Mouse (Mus musculus) heart, embryonic 11.5 days (tissue): ENCODE results near the gene Nsg1. TPM values are rescaled to one million over a fixed set of nuclear protein-coding genes. Genes with fewer than 3 reads are reported as not detected.

Experiments used
- ATAC-seq: fragments of 200-750 bp; cut with Nextera tagmentation; replicated peaks from 2 replicates; pipeline ENCODE4 v1.8.0; 2017; ENCODE audit warnings: moderate library complexity; ENCODE audit not compliant: insufficient number of reproducible peaks, low FRiP score, low TSS enrichment
- H3K27ac ChIP-seq: fragments of 300-500 bp; sonication (generic); 2 replicates; pipeline ENCODE4 v1.5.1; 2014; ENCODE audit warnings: mild to moderate bottlenecking, low read depth, low read length
- H3K27me3 ChIP-seq: fragments of 300-500 bp; sonication (generic); 2 replicates; pipeline ENCODE4 v1.6.1; 2014; ENCODE audit warnings: mild to moderate bottlenecking, low read length, mixed read lengths; ENCODE audit not compliant: control insufficient read depth, insufficient read depth
- H3K36me3 ChIP-seq: fragments of 300-500 bp; sonication (generic); 2 replicates; pipeline ENCODE4 v1.6.1; 2014; ENCODE audit warnings: mild to moderate bottlenecking, low read length, moderate library complexity, mixed read lengths; ENCODE audit not compliant: control insufficient read depth, insufficient read depth
- H3K4me1 ChIP-seq: fragments of 300-500 bp; sonication (generic); 2 replicates; pipeline ENCODE4 v1.6.1; 2014; ENCODE audit warnings: low read length; ENCODE audit not compliant: control insufficient read depth, insufficient read depth
- H3K4me2 ChIP-seq: fragments of 300-500 bp; sonication (generic); 2 replicates; pipeline ENCODE4 v1.6.1; 2014; ENCODE audit warnings: mild to moderate bottlenecking, moderate library complexity
- H3K4me3 ChIP-seq: fragments of 300-500 bp; sonication (generic); 2 replicates; pipeline ENCODE4 v1.5.1; 2014; ENCODE audit warnings: low read depth, low read length
- H3K9ac ChIP-seq: fragments of 300-500 bp; sonication (generic); 2 replicates; pipeline ENCODE4 v1.6.1; 2014; ENCODE audit warnings: mild to moderate bottlenecking, low read depth, low read length, moderate library complexity
- H3K9me3 ChIP-seq: fragments of 300-500 bp; sonication (generic); replicated peaks from 2 replicates; pipeline ENCODE4 v1.6.1; 2016; ENCODE audit warnings: low read length; ENCODE audit not compliant: control insufficient read depth
- WGBS: fragments of 180-500 bp; shearing (Covaris S2); extraction: QIAGEN DNeasy Blood & Tissue Kit; methylation state at CpG from one replicate; pipeline ENCODE4 v1.1.7; 2014; ENCODE audit not compliant: insufficient replicate concordance; 5-methylcytosine and 5-hydroxymethylcytosine counted together
- polyA plus RNA-seq: library from polyadenylated mRNA; unstranded; fragments of >200 nt; fragmentation: Nextera tagmentation; extraction: Ambion mirVana; gene quantifications from 2 replicates; pipeline ENCODE4 v1.2.1, GENCODE M21; 2014

Nsg1 gene
- polyA plus RNA-seq, 1 experiment from 2014 or later, result 5.3 TPM

DNA sequence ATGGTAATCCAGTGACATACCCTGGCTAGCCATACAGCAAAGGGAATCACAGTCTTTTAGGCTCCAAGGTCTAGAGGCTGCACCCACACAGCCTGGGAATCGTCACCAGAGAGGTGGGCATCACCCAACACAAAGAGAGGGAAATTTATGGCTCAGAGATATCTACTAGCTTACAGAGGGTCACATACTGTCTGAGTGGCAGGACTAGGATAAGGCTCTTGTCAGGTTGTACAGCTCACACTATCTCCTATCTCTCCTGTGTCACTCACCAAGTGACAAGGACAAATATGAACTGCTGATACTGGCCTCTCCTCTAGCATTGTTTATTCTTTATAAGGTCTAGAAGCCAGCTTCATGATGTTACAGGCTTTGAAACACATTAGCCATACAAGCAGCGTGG lies 30.4 kb downstream of the Nsg1 start:
- H3K27ac ChIP-seq, result no peak overlapping the region
- H3K4me1 ChIP-seq, result no peaks in the 10 kb centered on the region
- ATAC-seq, result no peak; the same call in 1 of the 2 replicates
- no peaks in the 10 kb centered on the region for H3K27me3 ChIP-seq
- peaks cover 7% of the 10 kb centered on the region; the same call in 1 of the 2 replicates for H3K36me3 ChIP-seq
- H3K9me3 ChIP-seq, result no peaks in the 10 kb centered on the region
- no peak overlapping the region for H3K4me3 ChIP-seq
- H3K4me2 ChIP-seq, result no peak overlapping the region
- WGBS, result 77% methylated on average over 2 of the region's 2 CpGs
- H3K9ac ChIP-seq, result no peak overlapping the region

DNA sequence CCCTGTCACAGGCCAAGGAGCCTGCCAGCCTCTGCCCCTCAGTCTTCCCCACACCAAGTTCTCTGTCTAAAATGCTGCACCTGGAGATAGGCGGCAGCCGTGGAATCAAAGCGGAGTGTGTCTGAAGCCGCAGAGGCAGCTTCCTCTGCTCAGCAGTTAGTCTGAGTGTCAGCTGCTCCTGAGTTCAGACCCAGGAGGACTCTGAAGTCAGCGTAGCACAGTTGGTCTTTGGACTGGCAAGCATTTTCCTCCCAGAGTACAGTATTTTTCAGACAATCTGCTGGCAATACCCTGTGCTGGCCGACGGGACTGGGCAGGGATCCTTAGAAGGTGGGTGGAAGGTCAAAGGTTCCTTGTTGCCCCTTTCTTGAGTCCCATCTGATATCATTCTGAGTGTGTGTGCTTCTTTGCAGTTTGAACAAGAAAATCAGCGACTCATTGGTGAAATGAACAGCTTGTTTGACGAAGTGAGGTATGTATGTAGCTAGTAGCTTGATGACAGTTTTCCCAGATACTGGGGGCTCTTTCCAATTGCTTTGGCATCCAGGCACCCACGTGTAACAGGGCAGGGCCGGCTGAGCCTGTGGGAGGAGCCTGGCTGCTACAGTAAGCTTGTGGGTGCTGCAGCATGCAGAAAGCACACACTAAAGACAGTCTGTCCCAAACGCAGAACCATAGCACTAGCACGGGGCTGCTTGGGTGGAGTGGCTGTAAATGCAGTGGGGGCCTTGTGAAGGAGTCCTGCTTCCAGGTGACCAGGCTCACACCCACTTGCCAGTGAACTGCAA lies 33.0 kb downstream of the Nsg1 start:
- Histone ChIP-seq H3K4me1 (peaks cover 6% of the 10 kb centered on the region), H3K4me3 (no peak overlapping the region), H3K36me3 (peaks cover 10% of the 10 kb centered on the region), H3K27me3 (no peaks in the 10 kb centered on the region), H3K9ac (no peak overlapping the region), H3K9me3 (no peaks in the 10 kb centered on the region), H3K27ac (no peak overlapping the region), H3K4me2 (no peak overlapping the region)
- 73% methylated on average over 13 of the region's 13 CpGs for WGBS
- ATAC-seq, result no peak

DNA sequence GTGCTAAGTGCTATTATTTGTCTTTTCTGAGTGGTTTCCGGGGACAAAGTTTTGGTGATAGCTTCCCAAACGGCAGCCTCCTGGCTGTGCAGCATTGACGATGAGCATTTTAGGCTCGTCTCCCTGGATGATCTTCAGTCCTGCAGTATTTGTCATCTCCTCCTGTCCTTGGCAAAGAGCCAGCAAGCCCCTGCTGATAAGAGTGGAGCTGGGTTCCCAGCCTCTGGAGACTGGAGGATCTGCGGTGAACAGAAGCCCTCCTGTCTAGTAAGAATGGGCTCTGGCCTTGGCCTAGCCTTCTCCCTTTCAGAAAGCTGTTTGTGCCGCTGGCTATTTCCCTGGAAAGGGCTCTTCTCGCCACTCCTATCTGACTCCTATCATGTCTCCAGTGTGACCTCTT lies 38.0 kb downstream of the Nsg1 start:
- Histone ChIP-seq H3K4me3 (no peak overlapping the region), H3K4me2 (no peak overlapping the region), H3K27me3 (no peaks in the 10 kb centered on the region), H3K4me1 (peaks cover 12% of the 10 kb centered on the region), H3K27ac (no peak overlapping the region), H3K9me3 (no peaks in the 10 kb centered on the region), H3K9ac (no peak overlapping the region), H3K36me3 (peaks cover 3% of the 10 kb centered on the region; the same call in 1 of the 2 replicates)
- WGBS, result 38% methylated on average over 7 of the region's 7 CpGs
- ATAC-seq, result no peak

DNA sequence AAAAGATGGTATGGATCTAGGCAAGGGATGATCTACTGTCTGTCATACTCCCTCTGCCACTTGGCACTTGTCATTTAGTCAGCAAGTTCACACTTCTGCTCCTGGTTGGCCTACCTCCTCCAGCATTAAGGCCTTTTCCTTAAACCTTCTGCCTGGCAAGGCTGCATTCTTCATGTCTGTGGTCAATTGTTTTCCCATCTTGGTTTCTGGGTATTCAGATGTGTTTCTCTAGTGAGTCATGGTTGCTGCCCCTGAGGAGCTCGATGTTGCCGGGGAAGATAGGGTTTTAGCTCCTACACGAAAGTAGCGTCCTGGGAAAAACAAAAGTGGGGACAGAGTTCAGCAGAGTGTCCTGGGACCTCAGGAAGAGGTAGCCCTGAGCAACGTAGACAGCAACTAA lies 40.4 kb downstream of the Nsg1 start:
- no peaks in the 10 kb centered on the region for H3K27me3 ChIP-seq
- H3K9me3 ChIP-seq, result no peaks in the 10 kb centered on the region
- H3K9ac ChIP-seq, result no peak overlapping the region
- H3K27ac ChIP-seq, result no peak overlapping the region
- 76% methylated on average over 5 of the region's 5 CpGs for WGBS
- peaks cover 12% of the 10 kb centered on the region for H3K4me1 ChIP-seq
- H3K4me2 ChIP-seq, result no peak overlapping the region
- no peak for ATAC-seq
- H3K36me3 ChIP-seq, result peaks cover 7% of the 10 kb centered on the region; the same call in 1 of the 2 replicates
- H3K4me3 ChIP-seq, result no peak overlapping the region

DNA sequence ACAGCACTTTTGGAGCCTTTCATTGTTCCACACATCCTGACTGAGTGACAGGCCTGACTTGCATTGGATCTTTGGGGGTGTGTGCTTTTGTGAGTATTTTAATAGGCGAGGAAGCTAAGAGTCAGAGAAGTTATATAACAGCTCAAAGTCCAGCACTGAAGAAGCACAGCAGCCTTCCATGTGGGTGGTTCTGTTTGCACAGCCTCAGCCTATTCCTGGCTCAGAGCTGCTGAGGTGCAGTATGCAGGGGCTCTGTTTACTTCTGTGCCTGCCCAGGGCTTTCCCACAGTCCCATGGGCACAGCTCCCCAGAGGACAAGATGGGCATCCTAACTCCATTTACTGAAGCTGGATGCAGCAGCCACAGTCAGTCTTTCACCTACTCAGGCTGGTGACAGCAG lies 42.7 kb downstream of the Nsg1 start:
- Histone ChIP-seq H3K4me2 (no peak overlapping the region), H3K27me3 (no peaks in the 10 kb centered on the region), H3K4me3 (no peak overlapping the region), H3K36me3 (peaks cover 5% of the 10 kb centered on the region; the same call in 1 of the 2 replicates), H3K4me1 (peaks cover 9% of the 10 kb centered on the region), H3K27ac (no peak overlapping the region), H3K9ac (no peak overlapping the region), H3K9me3 (no peaks in the 10 kb centered on the region)
- ATAC-seq, result no peak
- WGBS, result 76% methylated on average over 1 of the region's 1 CpGs

GRCm38 (mm10) chr5:38114526-38114925 lies 45.2 kb downstream of the Nsg1 start:
- no peak overlapping the region for H3K27ac ChIP-seq
- no peaks in the 10 kb centered on the region for H3K4me1 ChIP-seq
- no peak overlapping the region for H3K4me3 ChIP-seq
- no peaks in the 10 kb centered on the region for H3K9me3 ChIP-seq
- no peak overlapping the region for H3K4me2 ChIP-seq
- no peak for ATAC-seq
- WGBS, result 96% methylated on average over 2 of the region's 2 CpGs
- H3K27me3 ChIP-seq, result no peaks in the 10 kb centered on the region
- H3K9ac ChIP-seq, result no peak overlapping the region
- H3K36me3 ChIP-seq, result peaks cover 5% of the 10 kb centered on the region; the same call in 1 of the 2 replicates

- H3K9ac ChIP-seq, result no peak overlapping the region
- no peaks in the 10 kb centered on the region for H3K27me3 ChIP-seq
- peaks cover 7% of the 10 kb centered on the region; the same call in 1 of the 2 replicates for H3K36me3 ChIP-seq
- 87% methylated on average over 10 of the region's 10 CpGs for WGBS
- no peak overlapping the region for H3K4me3 ChIP-seq
- no peak overlapping the region for H3K27ac ChIP-seq
- H3K4me1 ChIP-seq, result no peaks in the 10 kb centered on the region
- ATAC-seq, result no peak
- H3K9me3 ChIP-seq, result no peaks in the 10 kb centered on the region
- H3K4me2 ChIP-seq, result no peak overlapping the region
Measured at GRCm38 (mm10) chr5:38106807-38107206, 52.9 kb downstream of the Nsg1 start.

DNA sequence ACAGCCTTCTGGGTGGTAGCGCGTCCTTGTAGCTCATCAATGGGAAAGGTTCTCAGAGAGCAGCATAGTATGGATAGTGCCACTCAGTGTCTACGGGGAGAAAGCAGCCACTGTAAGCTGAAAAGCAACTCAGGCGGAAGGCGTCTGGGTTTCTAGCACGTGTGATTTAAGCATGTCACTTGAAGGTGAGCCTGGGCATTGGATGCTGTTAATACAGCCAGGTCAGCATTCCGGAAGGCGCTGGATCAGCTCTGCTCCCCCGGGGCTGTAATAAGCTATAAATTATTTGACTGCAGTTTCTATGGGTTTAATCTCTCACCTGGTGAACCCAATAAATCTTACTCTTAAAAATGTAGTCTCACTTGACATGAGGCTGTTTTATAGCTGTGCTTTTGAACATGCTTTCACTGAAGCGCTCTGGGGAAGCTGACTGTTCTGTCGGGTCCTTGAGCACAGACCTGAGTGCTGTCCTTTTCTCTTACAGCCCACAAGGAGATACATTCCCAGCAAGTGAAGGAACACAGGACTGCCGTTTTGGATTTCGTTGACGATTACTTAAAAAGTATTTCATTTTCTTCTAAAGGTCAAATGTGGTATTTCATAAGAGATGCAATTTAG lies 53.5 kb downstream of the Nsg1 start:
- Histone ChIP-seq H3K27ac (no peak overlapping the region), H3K36me3 (peaks cover 7% of the 10 kb centered on the region; the same call in 1 of the 2 replicates), H3K27me3 (no peaks in the 10 kb centered on the region), H3K4me3 (no peak overlapping the region), H3K9ac (no peak overlapping the region), H3K4me1 (no peaks in the 10 kb centered on the region), H3K4me2 (no peak overlapping the region), H3K9me3 (no peaks in the 10 kb centered on the region)
- no peak for ATAC-seq
- WGBS, result 92% methylated on average over 14 of the region's 14 CpGs
